Mouse (Mus musculus): Measurements from ENCODE around the gene Raver1.
"Not testable (repeated sequence)": the region's sequence is repeated elsewhere in the genome, so short reads cannot be mapped to it uniquely, and the experiment has no call there.

Gene Raver1

DNA sequence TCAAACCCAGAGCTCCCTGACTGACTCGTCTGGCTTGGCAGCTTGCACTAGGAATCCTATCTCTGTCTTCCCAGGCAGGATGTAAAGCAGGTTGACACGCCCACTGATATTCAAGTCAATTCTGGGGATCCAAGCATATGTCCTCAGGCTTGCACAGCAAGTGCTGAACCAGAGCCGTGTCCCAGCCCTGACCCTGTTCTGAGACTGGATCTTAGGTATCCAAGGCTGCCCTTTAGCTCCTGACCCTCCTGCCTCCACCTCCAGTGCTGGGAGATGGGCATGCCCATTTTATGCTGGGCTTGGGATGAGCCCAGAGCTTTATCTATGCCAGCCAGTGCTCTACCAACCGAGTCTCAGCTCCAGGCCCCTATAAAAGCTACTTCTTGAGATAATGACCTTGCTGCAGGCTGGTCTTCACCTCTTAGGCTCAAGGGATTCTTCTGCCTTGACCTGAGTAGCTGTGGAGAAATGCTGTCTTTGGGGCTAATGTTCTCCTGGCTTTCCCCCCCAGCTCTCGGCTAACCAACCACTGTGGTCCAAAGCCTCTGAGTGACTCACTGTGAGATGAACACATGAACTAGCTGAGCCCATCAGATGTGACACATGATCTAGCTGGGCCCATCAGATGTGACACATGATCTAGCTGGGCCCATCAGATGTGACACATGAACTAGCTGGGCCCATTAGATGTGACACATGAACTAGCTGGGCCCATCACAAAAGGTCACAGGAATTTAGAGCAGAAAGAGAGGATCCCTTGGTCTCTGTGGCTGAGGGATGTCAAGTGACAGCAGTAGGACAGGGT lies 14.2 kb upstream of the Raver1 start:
- DNase-seq (ENCODE audit: low spot score): peak; percentile 66

DNA sequence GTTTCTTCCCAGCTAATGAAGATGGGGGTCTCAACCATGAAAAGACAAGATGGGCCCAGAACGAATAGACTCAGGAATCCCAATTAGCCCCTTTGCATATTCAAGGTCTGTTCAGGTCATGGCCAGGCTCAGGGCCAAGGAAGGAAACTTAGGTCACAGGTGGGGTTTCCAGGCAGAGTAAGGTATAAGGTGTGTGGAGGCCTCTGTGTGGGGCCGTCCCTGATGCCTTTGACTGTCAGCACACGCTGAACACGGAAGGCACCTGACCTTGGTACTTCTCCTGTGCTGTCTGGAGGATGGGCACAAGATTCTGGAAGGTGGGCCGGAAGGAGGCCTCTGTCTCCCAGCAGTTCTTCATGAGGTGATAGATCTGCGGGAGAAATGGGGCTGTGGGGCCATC lies 13.0 kb upstream of the Raver1 start:
- DNase-seq (ENCODE audit: low spot score): no peak

DNA sequence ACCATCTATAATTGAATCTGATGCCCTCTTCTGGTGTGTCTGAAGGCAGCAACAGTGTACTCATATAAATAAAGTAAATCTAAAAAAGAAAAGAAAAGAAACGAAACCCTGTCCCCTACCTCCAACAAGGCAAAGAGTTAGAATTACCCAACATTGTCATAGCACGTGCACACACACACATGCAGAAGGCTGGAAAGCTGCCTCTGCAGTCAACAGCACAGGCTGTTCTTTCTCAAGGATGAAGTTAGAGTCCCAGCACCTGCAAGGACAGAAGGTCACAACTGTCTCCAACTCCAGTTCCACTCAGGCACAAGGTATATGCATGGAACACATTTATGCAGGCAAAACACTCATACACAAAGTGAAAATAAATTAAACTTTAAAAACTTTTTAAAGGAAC lies 10.3 kb upstream of the Raver1 start:
- no peak for DNase-seq (ENCODE audit: low spot score)

DNA sequence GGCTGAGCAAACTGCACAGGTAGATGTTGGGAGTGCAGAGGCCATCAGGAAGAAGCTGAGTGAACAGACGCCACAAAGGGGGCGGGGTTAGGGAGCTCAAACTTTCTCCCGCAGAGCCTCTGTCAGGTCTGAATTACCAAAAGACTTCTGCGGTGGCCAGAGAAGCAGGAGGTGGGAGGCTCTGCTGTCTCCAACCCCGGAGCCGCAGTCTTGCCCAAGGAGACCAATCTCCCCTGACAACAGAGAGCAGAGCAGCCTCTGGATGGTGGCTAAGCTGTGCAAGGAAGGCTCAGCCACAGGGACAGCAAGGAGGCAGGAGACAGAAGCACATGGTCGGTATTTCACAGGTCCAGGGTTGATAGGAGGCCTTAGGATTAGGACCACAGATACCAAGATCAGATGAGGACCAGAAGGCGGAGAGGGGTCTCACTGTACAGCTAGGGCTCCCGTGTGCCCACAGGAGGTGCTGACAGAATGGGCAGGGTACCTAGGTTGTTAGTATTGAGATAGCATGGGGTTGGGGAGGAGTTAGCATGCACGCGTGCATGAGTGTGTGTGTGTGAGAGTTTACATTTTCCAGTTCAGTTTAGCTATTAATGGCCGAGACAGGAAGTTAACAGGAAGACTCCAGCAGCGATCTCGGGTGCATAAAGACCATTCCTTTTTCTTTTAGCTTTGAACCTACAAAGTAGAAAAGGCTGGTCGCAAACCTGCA lies 8.8 kb upstream of the Raver1 start:
- no peak for DNase-seq (ENCODE audit: low spot score)

DNA sequence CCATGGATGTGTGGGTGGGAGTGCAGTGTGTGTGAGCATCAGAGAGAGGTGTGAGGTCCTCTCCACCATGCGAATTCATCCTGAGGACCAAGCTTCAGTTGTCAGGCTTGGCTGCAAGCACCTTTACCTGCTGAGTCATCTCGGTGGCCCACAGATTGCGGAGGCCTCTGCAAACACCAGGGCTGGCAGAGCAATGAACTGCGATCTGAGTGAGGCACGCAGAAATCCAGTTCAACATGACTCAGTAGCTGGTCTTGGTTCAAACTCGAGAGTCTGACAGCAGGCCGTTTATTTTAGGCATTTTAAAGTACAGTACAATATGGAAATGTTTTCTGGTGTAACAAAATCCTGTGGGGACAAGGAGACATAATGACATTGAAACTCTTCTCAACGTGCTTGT lies 6.0 kb upstream of the Raver1 start:
- DNase-seq (ENCODE audit: low spot score): no peak

DNA sequence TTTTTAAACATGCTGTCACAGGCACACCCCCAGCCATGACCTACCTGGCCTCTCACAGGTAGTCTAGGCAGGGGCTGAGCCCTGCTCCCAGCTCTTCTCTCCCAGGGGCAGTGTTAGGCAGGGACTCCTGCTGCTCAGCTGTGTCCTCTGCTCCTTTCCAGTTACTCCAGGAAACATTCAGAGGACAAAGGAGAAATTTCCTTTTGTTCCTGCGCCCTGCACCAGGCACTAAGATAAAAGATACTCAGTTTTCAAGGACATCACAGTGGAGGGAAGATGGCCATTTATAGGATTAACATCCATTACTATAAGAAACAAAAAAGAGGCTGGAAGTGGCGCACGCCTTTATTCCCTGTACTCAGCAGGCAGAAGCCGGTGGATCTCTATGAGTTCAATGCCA lies 4.2 kb upstream of the Raver1 start:
- no peak for DNase-seq (ENCODE audit: low spot score)

DNA sequence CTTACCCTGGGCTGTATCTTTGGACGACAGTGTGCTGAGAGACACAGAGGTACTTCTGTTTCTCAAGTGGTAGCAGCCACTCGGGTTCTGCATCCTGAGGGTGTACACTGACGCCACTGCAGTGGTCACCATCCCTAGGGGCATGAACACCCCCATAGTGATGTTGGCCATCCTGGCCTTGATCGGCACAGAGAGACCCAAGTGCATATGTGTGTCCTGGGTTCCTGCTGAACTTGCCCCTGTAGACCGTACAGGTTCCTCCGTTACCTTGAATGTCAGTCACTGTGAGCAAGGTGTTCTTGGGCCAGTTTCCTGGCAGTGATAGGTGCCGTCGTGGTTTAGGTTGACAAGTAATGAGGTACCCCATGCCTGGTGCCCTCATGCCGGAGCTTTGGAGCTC lies 1.6 kb upstream of the Raver1 start:
- DNase-seq (ENCODE audit: low spot score): no peak

DNA sequence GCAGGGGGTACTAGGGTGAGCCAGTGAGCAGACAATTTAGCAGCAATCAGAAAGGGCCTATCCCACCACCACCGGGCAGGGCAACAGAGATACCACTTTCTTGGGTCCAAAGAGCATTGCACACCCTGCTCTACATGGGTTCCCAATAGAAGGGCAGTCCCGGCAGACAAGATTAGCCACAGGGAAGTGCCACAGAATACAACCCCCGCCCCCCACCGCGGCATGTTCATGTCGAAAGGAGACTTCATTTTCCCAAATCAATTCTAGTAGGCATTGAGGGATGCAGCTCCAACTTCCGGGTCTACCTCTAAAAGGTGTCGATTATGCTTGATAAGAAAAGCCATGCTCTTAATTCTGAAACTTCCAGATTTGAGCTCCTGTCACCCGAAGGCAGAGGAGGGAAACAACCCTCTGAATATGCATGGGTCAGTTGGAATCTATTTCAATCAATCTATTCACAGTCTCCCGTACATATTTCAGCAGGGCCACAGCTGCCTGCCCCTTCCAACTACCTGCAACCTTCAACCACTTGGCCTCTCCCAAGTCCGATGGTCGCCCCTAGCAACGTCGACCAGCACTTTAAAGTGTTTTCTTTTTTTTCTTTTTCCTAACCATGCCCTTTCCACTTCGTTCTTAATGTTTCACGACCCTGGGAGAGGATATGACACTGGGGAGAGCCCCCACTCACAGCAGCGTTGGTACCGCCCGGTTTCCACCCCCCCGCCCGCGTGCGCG lies 669 bp downstream of the Raver1 start:
- no peak for DNase-seq (ENCODE audit: low spot score)

DNA sequence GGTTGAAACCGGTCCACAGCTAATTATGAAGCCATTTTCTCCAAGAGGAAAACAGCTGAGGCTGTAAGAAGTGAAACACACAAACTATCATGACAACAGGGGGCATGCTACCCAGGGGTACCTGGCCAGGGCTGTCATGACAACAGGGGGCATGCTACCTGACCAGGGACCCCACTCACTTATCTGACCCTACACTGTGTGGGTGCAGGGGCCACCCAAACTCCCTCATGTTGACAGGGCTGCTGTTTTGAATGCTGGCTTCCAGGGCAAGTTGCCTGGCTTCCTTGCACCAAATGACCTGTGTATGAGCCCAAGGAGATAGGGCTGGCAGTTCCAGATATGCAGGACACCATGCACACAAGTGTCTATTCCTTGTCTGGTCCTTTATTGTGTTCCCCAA lies 1.3 kb downstream of the Raver1 start:
- DNase-seq (ENCODE audit: low spot score): no peak

DNA sequence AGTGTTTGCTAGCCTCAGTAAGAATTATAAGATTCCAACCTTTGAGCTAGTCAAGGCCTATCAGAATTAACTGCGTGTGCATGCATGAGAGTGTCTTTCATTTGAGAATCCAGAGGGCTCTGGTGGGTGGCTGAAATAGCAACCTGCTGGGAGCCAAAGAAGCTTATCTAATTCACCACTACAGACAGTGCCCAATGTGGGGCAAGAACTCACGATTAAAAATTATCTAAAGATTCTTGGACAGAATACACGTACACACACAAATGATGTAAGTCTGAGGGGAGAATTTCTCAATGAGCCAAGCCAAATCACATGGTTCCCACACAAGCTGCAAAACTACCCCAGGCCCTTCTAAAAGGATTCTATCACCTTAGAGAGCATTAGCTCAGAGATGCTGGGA lies 8.5 kb downstream of the Raver1 start:
- no peak for DNase-seq (ENCODE audit: low spot score)

DNA sequence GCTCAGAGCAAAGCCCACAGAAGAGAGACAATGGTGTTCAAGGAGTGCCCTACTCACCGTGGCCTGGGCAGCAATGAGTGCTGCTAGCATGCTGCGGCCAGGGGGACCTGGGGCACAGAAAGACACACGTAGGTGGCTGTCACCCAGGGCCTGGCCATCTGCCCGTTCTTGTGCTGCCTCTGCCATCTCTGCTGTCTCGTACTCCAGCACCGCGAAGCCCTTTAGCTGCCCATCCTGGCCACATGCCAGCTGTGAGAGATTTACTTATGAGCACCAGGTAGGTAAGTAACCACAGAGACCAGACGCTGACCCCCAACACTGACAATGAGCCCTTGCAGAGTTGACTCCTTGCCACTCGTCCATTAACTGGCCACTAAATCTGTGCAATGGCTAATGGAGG lies 10.7 kb downstream of the Raver1 start:
- DNase-seq (ENCODE audit: low spot score): no peak

DNA sequence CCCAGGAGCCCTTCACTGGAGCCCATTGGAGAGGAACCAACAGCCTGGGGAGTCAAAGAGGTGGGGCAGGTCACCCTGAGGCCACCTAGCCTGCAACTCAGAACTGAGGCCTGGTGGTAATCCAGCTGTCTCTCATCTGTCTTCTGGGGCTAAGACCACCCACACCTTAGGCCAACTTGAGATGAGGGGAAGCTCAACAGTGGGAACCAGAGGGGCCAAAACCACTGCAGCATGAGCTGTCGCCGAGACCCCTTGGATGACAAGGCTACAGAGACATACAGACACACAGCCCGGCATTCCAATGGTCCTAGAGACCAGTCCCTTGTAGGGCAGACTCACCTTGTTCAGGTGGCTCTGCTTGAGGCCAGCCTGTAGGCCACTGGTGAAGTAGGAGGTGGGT lies 16.2 kb downstream of the Raver1 start:
- no peak for DNase-seq (ENCODE audit: low spot score)

DNA sequence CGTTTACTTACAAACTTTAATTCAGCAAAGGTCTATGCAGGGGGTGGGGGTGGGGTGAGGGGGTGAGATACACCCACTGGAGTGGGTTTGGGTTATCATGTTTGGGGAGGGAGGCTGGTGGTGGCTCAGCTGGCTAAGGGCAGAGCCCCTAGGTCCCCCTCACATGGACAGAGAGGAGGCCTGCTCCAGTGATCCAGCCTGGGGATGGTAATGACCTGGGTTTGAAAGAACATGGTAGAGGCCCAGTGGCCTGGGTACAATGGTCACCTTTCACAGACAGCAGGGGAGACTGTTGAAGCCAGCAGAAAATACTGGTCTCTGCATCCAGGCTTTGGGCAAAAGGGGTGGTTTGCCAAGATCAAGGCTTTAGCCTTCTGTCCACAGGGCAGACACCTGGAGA lies 17.6 kb downstream of the Raver1 start:
- no peak for DNase-seq (ENCODE audit: low spot score)

DNA sequence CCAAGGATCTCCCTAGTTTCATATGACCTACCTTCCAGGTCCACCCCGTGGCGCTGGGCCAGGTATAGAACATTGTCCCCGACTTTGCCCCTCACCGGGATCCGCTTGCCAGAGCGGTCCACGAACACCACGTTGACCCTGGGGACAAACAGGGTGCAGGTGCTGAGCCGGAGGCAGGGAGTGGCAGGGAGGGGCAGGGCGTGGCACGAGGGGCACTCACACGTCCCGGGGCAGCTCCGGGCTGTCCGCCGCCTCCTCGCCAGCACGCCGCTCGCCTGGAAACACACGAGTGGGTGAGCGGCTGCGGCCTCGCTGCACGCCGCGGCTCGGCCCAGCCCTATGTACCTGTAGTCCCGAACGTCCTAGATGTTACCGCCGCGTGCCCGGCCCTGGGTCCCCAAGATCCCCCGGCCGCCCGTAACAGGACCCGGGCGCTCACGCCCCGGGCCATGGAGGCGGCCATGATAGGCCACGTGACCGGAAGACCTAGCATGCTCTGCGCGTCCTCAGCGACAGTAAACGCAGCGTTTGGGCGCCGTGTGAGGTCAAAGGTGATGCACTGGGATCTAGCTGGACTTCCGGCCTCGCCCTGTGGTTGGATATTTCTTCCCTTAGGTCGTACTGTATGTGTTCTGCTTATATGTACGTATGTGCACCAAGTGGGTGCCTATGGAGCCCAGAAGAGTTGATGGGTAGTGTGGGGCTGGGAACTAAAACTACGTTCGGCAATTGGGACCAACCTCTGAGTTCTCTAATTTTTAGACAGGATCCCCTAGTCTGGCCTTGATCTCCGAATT lies 18.6 kb downstream of the Raver1 start, which contains the start of the genes Gm49373 and Fdx1l:
TSS of gene Gm49373 (minus strand) at position 53 of the 797 bp plus-strand sequence.
TSS of gene Fdx1l (minus strand) at position 571 of the 797 bp plus-strand sequence.
- peak; percentile 81 for DNase-seq (ENCODE audit: low spot score)

DNA sequence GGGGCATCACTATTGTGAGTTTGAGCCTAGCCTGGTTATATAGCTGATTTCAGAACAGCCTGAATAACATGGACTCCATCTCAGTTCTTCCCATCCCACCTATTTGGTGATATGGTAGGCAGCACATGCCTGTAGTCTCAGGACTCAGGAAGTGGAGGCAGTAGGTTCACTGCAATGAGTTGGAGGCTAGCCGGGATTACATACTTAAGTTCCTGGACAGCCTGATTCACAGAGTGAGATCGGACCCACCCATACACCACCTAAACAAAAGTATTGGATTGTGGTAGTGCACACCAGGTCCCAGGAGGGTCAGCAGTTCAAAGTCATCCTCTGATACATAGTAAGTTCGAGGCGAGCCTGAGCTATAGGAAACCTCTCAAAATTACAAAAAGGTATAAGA lies 19.2 kb downstream of the Raver1 start:
- peak; percentile 30 for DNase-seq (ENCODE audit: low spot score)

DNA sequence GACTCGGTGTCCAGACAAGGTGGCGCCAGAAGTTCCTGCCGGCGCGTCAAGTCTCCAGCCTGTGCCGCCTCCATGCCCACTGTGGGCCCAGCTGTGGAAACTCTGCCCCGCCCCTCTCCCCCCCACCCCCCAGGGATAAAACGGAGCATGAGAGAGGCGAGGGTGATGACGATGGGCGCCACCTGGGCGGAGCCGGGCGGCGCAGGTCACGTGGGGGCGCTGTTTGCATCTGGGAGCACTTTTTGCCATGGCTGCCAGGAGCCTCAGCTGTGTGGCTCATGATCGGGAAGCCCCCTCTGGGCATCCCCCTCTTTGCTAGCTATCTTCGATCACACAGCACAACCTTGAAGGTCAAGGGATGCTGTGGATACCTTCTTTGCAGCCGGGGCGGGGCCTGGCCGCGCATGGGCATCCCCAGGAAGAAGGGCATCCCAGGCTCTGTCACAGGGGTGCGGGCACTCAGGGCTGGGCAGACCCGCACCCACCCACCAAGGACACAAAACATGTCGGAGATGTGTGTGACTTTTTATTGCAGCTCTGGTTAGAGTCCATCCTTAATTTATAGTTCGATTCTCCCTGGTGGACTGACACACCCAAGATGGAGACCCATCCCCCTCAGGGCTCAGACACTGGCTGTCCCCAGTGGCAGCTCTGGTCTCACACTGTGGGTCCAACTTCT lies 24.7 kb downstream of the Raver1 start, which contains the start of gene Zglp1:
TSS of gene Zglp1 (minus strand) at position 88 of the 679 bp plus-strand sequence.
- no peak for DNase-seq (ENCODE audit: low spot score)

DNA sequence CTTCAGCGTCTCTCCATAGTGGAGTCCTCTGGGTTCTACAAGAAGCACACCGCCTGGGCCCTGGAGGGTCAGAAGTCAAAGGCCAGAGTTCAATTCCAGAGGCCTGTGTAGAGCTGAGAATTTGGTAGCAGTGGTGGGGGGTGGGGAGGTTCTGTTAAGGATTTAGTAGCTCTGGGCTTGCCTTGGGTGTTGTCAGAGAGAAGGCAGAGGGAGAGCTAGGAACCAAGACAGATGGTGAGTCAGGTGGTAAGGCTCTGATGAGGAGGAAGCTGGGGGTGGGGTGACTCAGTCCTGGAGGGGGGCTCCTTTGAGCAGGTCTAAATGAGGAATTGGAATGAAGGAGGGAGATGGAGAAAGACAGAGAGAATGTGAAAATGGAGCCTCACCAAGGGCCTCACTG lies 28.9 kb downstream of the Raver1 start:
- no peak for DNase-seq (ENCODE audit: low spot score)

DNA sequence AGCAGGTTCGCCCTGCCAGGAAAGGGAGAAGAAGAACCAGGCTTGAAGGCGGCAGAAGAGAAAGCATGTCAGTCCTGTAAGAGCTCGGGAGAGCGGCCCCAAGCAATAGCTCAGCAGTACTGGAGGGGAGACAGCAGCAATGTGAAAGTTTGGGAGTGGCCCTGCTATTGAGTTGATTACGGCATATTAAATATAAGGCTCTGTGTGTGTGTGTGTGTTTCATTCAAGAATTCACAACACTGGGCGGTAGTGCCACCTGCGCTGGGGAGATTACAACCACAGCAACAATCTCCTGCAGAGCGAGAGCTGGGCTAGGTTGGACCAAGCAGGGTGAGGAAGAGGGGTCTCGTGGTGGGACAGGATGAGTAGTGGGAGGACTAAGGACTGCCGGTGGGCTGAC lies 40.2 kb downstream of the Raver1 start:
- DNase-seq (ENCODE audit: low spot score): no peak

DNA sequence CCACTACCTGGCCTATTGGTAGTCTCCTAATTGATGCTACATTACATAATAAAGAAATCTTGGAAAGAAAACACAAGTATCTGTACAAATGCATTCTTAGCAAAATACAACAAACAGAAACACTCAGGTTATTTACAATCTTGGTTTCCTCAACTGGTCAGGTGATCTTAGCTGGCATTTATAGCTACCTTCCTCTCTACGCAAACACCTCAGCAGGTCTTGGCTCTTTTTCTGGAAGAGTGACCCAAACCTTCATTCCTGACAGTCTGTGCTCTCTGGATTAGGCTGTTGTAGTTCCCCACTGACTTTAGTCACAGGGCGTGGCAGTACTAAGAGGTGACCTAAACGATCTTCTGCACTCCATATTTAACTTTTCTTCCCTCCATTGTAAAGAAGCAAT lies 46.6 kb downstream of the Raver1 start:
- DNase-seq (ENCODE audit: low spot score): no peak

DNA sequence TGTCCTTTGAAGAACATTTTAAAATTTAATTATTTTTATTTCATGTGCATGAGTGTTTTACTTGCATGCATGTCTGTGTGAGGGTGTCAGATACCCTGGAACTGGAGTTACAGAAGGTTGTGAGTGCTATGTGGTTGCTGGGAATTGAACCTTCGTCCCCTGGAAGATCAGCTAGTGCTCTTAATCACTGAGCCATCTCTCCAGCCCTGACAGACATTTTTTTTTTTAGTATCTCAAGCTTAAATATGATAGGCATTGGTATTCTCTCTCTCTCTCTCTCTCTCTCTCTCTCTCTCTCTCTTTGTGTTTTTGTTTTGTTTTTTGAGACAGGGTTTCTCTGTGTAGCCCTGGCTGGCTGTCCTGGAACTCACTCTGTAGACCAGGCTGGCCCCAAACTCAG lies 47.0 kb downstream of the Raver1 start:
- not testable (repeated sequence) for DNase-seq (ENCODE audit: low spot score)

DNA sequence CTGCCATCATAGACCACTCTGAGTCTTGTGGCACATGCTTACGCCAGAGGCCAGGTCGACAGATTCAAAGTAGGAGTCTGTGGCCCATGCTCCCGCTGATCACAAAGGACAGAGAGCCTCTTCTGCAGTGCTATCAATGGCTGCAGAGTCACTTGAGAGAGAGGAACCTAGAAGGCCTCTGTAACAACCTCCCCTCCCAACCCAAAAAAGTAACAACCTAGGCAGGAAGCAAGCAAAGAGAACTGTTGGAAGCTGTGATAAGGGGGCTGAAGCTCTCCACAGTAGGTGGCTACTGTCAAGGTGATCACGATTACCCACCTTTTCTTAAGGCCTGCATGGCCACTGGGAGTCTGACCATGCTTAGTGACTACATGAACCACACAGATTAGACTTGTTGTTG lies 48.2 kb downstream of the Raver1 start:
- DNase-seq (ENCODE audit: low spot score): no peak
